Mouse (Mus musculus) embryo, embryonic 10 days (tissue): Measurements from ENCODE around the gene 7420426K07Rik.
A peak's percentile ranks its signal among the peaks of the same experiment; 100 is the strongest.

Source experiments
- DNase-seq: peaks from one replicate; pipeline ENCODE4 v3.0.0-alpha.2; 2015; ENCODE audit warnings: low spot score

7420426K07Rik gene

GRCm38 (mm10) chr9:98902819-98903218 is at the start of gene 7420426K07Rik:
7420426K07Rik (plus strand) TSS chr9:98903119.
- no peak for DNase-seq

- no peak for DNase-seq
These were observed 46.7 kb upstream of the 7420426K07Rik start, which contains the start of gene Prr23a2 for GRCm38 (mm10) chr9:98856210-98856609. Prr23a2 (plus strand) TSS chr9:98856494.

- peak; percentile 18 for DNase-seq
These were observed 39.5 kb upstream of the 7420426K07Rik start for GRCm38 (mm10) chr9:98863463-98863862.

GRCm38 (mm10) chr9:98864571-98864970 is 38.3 kb upstream of the 7420426K07Rik start, which contains the start of gene Prr23a3:
Prr23a3 (plus strand) TSS chr9:98864767.
- DNase-seq, result no peak

- no peak for DNase-seq
These were observed 1.4 kb upstream of the 7420426K07Rik start for GRCm38 (mm10) chr9:98901486-98901885.

- no peak for DNase-seq
These were observed 18.0 kb downstream of the 7420426K07Rik start for GRCm38 (mm10) chr9:98920629-98921523.

- DNase-seq, result no peak
These were observed 20.2 kb downstream of the 7420426K07Rik start for GRCm38 (mm10) chr9:98923119-98923518.

GRCm38 (mm10) chr9:98924183-98924582 is 21.3 kb downstream of the 7420426K07Rik start:
- DNase-seq, result no peak

GRCm38 (mm10) chr9:98929496-98929895 is 26.6 kb downstream of the 7420426K07Rik start:
- DNase-seq, result no peak

GRCm38 (mm10) chr9:98932931-98933330 is 30.0 kb downstream of the 7420426K07Rik start:
- peak; percentile 24 for DNase-seq

GRCm38 (mm10) chr9:98935190-98935909 is 32.4 kb downstream of the 7420426K07Rik start:
- peak; percentile 23 for DNase-seq

- DNase-seq, result peak; percentile 40
These were observed 36.4 kb downstream of the 7420426K07Rik start for GRCm38 (mm10) chr9:98939290-98939689.

- peak; percentile 63 for DNase-seq
These were observed 49.5 kb downstream of the 7420426K07Rik start for GRCm38 (mm10) chr9:98952171-98953050.

GRCm38 (mm10) chr9:98953291-98953690 is 50.4 kb downstream of the 7420426K07Rik start:
- DNase-seq, result no peak

- no peak for DNase-seq
These were observed 50.9 kb downstream of the 7420426K07Rik start for GRCm38 (mm10) chr9:98953830-98954229.
